Mouse (Mus musculus): ENCODE measurements around the gene Ppp1r12a. TPM values are rescaled to one million over a fixed set of nuclear protein-coding genes. Genes with fewer than 3 reads are reported as not detected.

The Ppp1r12a gene
- polyA plus RNA-seq, 1 experiment from 2014 or later, result 82.9 TPM

- TF ChIP-seq CTCF (IDR thresholded peaks at IDR 0.05) (no peak), EP300 (IDR thresholded peaks at IDR 0.05) (no peak)
- 85% methylated on average over 7 of the region's 7 CpGs for WGBS
Observed at GRCm38 (mm10) chr10:108296446-108296845, 134.5 kb downstream of the Ppp1r12a start.

GRCm38 (mm10) chr10:108298261-108298660 lies 136.3 kb downstream of the Ppp1r12a start:
- Histone ChIP-seq H3K4me3 (ENCODE audit: low read depth, low read length) (no peak overlapping the region), H3K9ac (replicated peaks; ENCODE audit: low read depth) (no peak overlapping the region), H3K4me1 (ENCODE audit: insufficient read depth, low read depth, low read length) (no peaks in the 10 kb centered on the region), H3K27ac (ENCODE audit: low read length) (no peak overlapping the region), H3K4me2 (replicated peaks; ENCODE audit: low read depth, low read length) (no peak overlapping the region), H3K27me3 (replicated peaks; ENCODE audit: insufficient read depth, low read length) (no peaks in the 10 kb centered on the region), H3K9me3 (ENCODE audit: low read length) (no peaks in the 10 kb centered on the region), H3K36me3 (ENCODE audit: insufficient read depth, low read length) (no peaks in the 10 kb centered on the region)
- DNase-seq (ENCODE audit: low spot score) (no peak), ATAC-seq (no peak)
- TF ChIP-seq CTCF (IDR thresholded peaks at IDR 0.05) (no peak), EP300 (IDR thresholded peaks at IDR 0.05) (no peak)
- 94% methylated on average over 13 of the region's 13 CpGs for WGBS

More at GRCm38 (mm10) chr10:108296446-108296845, 134.5 kb downstream of the Ppp1r12a start:
- DNase-seq (ENCODE audit: low spot score), result no peak
- no peak for ATAC-seq
- Histone ChIP-seq H3K36me3 (ENCODE audit: insufficient read depth, low read length) (no peaks in the 10 kb centered on the region), H3K4me3 (ENCODE audit: low read depth, low read length) (no peak overlapping the region), H3K27ac (ENCODE audit: low read length) (no peak overlapping the region), H3K4me1 (ENCODE audit: insufficient read depth, low read depth, low read length) (no peaks in the 10 kb centered on the region), H3K9me3 (ENCODE audit: low read length) (no peaks in the 10 kb centered on the region), H3K4me2 (replicated peaks; ENCODE audit: low read depth, low read length) (no peak overlapping the region), H3K27me3 (replicated peaks; ENCODE audit: insufficient read depth, low read length) (no peaks in the 10 kb centered on the region), H3K9ac (replicated peaks; ENCODE audit: low read depth) (no peak overlapping the region)

GRCm38 (mm10) chr10:108298841-108299545 lies 137.0 kb downstream of the Ppp1r12a start:
- Histone ChIP-seq H3K9ac (replicated peaks; ENCODE audit: low read depth) (no peak overlapping the region), H3K27me3 (replicated peaks; ENCODE audit: insufficient read depth, low read length) (no peaks in the 10 kb centered on the region), H3K9me3 (ENCODE audit: low read length) (no peaks in the 10 kb centered on the region), H3K36me3 (ENCODE audit: insufficient read depth, low read length) (no peaks in the 10 kb centered on the region), H3K27ac (ENCODE audit: low read length) (no peak overlapping the region), H3K4me2 (replicated peaks; ENCODE audit: low read depth, low read length) (no peak overlapping the region), H3K4me1 (ENCODE audit: insufficient read depth, low read depth, low read length) (no peaks in the 10 kb centered on the region), H3K4me3 (ENCODE audit: low read depth, low read length) (no peak overlapping the region)
- TF ChIP-seq EP300 (IDR thresholded peaks at IDR 0.05) (no peak), CTCF (IDR thresholded peaks at IDR 0.05) (no peak)
- no peak for DNase-seq (ENCODE audit: low spot score)
- 72% methylated on average over 17 of the region's 17 CpGs for WGBS
- ATAC-seq, result no peak

- 0 out of 2 replicates have a peak overlapping the region, but pooled peaks have one; percentile 20 for H3K27ac ChIP-seq (ENCODE audit: low read length)
- peak; percentile 62 for DNase-seq (ENCODE audit: low spot score)
- no peak overlapping the region for H3K4me2 ChIP-seq (replicated peaks; ENCODE audit: low read depth, low read length)
- 39% methylated on average over 11 of the region's 11 CpGs for WGBS
- H3K27me3 ChIP-seq (replicated peaks; ENCODE audit: insufficient read depth, low read length), result no peaks in the 10 kb centered on the region
- no peak overlapping the region for H3K4me3 ChIP-seq (ENCODE audit: low read depth, low read length)
- no peaks in the 10 kb centered on the region for H3K4me1 ChIP-seq (ENCODE audit: insufficient read depth, low read depth, low read length)
- no peaks in the 10 kb centered on the region for H3K9me3 ChIP-seq (ENCODE audit: low read length)
- TF ChIP-seq EP300 (IDR thresholded peaks at IDR 0.05), result peak; percentile 88
- no peak for TF ChIP-seq CTCF (IDR thresholded peaks at IDR 0.05)
- H3K36me3 ChIP-seq (ENCODE audit: insufficient read depth, low read length), result no peaks in the 10 kb centered on the region
- no peak overlapping the region for H3K9ac ChIP-seq (replicated peaks; ENCODE audit: low read depth)
- peak; percentile 85 for ATAC-seq
Observed at GRCm38 (mm10) chr10:108299828-108300227, 137.8 kb downstream of the Ppp1r12a start.

GRCm38 (mm10) chr10:108300843-108301242 lies 138.8 kb downstream of the Ppp1r12a start:
- Histone ChIP-seq H3K4me1 (ENCODE audit: insufficient read depth, low read depth, low read length) (no peaks in the 10 kb centered on the region), H3K4me3 (ENCODE audit: low read depth, low read length) (no peak overlapping the region), H3K9ac (replicated peaks; ENCODE audit: low read depth) (no peak overlapping the region), H3K9me3 (ENCODE audit: low read length) (no peaks in the 10 kb centered on the region), H3K27ac (ENCODE audit: low read length) (no peak overlapping the region), H3K27me3 (replicated peaks; ENCODE audit: insufficient read depth, low read length) (no peaks in the 10 kb centered on the region), H3K36me3 (ENCODE audit: insufficient read depth, low read length) (no peaks in the 10 kb centered on the region), H3K4me2 (replicated peaks; ENCODE audit: low read depth, low read length) (peak overlapping the region; percentile 28)
- ATAC-seq (peak; percentile 80), DNase-seq (ENCODE audit: low spot score) (peak; percentile 85)
- no peak for TF ChIP-seq EP300 (IDR thresholded peaks at IDR 0.05)
- TF ChIP-seq CTCF (IDR thresholded peaks at IDR 0.05), result peak; percentile 85
- 9% methylated on average over 19 of the region's 19 CpGs for WGBS

GRCm38 (mm10) chr10:108307772-108308171 lies 145.8 kb downstream of the Ppp1r12a start:
- Histone ChIP-seq H3K4me2 (replicated peaks; ENCODE audit: low read depth, low read length) (0 out of 2 replicates have a peak overlapping the region, but pooled peaks have one; percentile 14), H3K27me3 (replicated peaks; ENCODE audit: insufficient read depth, low read length) (no peaks in the 10 kb centered on the region), H3K4me3 (ENCODE audit: low read depth, low read length) (no peak overlapping the region), H3K9ac (replicated peaks; ENCODE audit: low read depth) (no peak overlapping the region), H3K36me3 (ENCODE audit: insufficient read depth, low read length) (no peaks in the 10 kb centered on the region), H3K27ac (ENCODE audit: low read length) (no peak overlapping the region), H3K9me3 (ENCODE audit: low read length) (no peaks in the 10 kb centered on the region), H3K4me1 (ENCODE audit: insufficient read depth, low read depth, low read length) (no peaks in the 10 kb centered on the region)
- TF ChIP-seq CTCF (IDR thresholded peaks at IDR 0.05), result no peak
- no peak for TF ChIP-seq EP300 (IDR thresholded peaks at IDR 0.05)
- 61% methylated on average over 11 of the region's 11 CpGs for WGBS
- DNase-seq (ENCODE audit: low spot score) (no peak), ATAC-seq (no peak)
